Mouse (Mus musculus): ENCODE results near the gene Glrx. TPM values are rescaled to one million over a fixed set of nuclear protein-coding genes. Genes with fewer than 3 reads are reported as not detected.

Glrx gene
- 87.9 and 88.8 TPM in 2 replicates for polyA plus RNA-seq (2014; fragmentation: Nextera tagmentation; extraction: Ambion mirVana)

DNA sequence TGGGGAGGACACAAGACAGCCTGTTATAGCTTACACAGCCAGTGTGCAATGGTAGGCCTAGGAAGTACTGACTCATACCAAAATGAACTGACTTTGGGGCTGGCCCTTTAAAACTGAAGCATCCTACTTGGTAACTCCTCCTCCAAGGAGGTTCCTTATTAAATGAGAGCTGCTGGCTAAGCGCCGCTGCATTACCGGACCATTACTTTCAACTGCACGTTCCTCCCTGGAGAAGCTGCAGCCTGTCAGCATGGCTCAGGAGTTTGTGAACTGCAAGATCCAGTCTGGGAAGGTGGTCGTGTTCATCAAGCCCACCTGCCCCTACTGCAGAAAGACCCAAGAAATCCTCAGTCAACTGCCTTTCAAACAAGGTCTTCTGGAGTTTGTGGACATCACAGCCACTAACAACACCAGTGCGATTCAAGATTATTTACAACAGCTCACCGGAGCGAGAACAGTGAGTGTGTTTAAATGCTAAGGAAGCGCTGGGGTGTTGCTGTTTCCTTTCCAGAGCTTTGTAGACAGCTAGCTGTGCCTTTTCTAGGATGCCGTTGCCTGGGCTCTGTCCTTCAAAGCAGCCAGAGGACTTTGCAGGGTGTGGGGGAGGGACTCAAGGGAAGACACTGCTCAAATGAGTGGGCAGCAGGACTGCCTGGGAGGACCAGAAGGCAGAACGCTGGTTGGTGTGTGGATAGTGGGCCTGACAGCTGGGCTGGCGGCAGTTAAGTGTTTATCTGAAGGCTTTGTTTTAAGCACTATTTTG lies at the start of gene Glrx:
Gene Glrx (plus strand): TSS at position 150 of the 763 bp plus-strand sequence.
- peak; percentile 83 for ATAC-seq (replicated peaks; ENCODE audit: insufficient number of reproducible peaks, low FRiP score, low TSS enrichment)
- no peaks in the 10 kb centered on the region for H3K9me3 ChIP-seq (replicated peaks; ENCODE audit: control insufficient read depth, low read length)
- 2% methylated on average over 12 of the region's 12 CpGs for WGBS (ENCODE audit: insufficient replicate concordance)
- H3K9ac ChIP-seq (ENCODE audit: low read depth, low read length), result peak within 1 kb of the TSS; percentile 79
- H3K4me3 ChIP-seq (ENCODE audit: low read depth, low read length), result peak within 1 kb of the TSS; percentile 61
- H3K27me3 ChIP-seq (ENCODE audit: control insufficient read depth, insufficient read depth, low read length), result no peaks in the 10 kb centered on the region
- peak within 1 kb of the TSS; percentile 53 for H3K4me2 ChIP-seq
- peaks cover 14% of the 10 kb centered on the region for H3K4me1 ChIP-seq (ENCODE audit: control insufficient read depth, insufficient read depth, low read length)
- H3K36me3 ChIP-seq (ENCODE audit: control insufficient read depth, insufficient read depth, low read length), result no peaks in the 10 kb centered on the region
- peak within 1 kb of the TSS; percentile 86 for H3K27ac ChIP-seq (ENCODE audit: low read depth, low read length)

DNA sequence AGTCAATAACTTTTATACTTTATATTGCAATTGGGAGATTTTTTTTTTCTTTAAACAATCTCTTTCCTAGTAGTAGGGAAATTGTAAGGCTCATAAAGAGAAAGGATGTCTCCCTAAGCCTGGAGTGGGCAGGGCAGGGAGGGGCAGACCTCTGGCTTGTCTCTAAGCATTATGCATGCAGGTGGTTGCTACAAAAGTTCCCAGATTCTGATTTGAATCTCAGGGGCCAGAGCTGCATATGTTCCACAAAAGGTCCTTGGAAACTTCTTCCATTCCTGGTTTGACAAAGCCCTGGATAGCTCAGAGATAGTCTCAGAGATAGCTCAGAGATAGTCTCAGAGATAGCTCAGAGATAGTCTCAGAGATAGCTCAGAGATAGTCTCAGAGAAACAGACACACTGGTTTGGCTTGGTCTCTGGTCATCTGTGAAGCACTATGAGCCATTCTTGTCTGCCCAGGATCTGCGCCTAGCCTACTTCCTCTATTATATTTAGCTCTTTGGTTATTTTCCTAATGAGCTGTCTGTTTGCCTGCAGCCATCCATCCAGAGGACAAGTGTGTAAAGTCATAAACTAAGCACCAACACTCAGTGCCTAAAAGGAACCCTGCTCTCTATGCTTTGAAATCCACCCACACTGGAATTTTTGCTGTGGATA lies 49.0 kb upstream of the Glrx start:
- Histone ChIP-seq H3K27ac (ENCODE audit: low read depth, low read length) (no peak overlapping the region), H3K36me3 (ENCODE audit: control insufficient read depth, insufficient read depth, low read length) (no peaks in the 10 kb centered on the region), H3K4me3 (ENCODE audit: low read depth, low read length) (no peak overlapping the region), H3K4me2 (no peak overlapping the region), H3K9me3 (replicated peaks; ENCODE audit: control insufficient read depth, low read length) (no peaks in the 10 kb centered on the region), H3K9ac (ENCODE audit: low read depth, low read length) (no peak overlapping the region), H3K4me1 (ENCODE audit: control insufficient read depth, insufficient read depth, low read length) (no peaks in the 10 kb centered on the region), H3K27me3 (ENCODE audit: control insufficient read depth, insufficient read depth, low read length) (no peaks in the 10 kb centered on the region)
- ATAC-seq (replicated peaks; ENCODE audit: insufficient number of reproducible peaks, low FRiP score, low TSS enrichment), result no peak
- WGBS (ENCODE audit: insufficient replicate concordance), result 86% methylated on average over 1 of the region's 1 CpGs

DNA sequence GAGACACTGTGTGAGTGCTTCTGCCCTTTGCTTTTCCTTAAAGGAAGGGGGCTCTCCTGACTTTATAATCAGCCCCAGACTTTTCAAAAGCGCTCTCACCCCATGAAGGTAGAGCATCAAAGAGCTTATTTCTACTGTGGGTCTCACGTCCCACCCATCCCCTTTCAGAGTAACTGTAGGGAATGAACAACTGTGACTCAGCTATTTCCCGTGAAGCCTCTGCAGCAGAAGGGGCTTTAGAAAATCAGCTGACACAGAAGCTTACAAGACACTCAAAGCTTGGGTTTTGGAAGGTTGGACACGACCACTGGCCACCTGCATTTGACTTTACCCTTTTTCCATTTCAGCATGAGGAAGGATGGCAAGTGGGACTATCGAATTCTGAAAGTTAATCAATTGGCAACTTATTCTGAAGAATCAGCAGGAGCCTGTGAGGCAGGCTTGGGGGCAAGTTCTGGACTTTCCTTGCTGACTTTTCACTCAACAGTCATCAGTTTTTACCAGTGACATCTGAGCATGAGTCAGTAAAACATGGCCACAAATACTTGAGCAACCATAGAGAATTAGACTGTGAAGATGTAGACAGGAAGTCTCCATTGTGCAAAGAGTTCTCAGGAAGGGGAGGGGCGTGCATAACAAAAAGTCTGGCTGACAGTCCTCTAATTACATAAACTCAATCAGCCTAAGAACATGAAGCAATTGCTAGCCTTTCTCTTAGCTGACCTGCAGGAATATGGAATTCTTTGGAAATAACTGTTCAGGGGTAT lies 45.6 kb upstream of the Glrx start:
- Histone ChIP-seq H3K9me3 (replicated peaks; ENCODE audit: control insufficient read depth, low read length) (no peaks in the 10 kb centered on the region), H3K4me3 (ENCODE audit: low read depth, low read length) (no peak overlapping the region), H3K36me3 (ENCODE audit: control insufficient read depth, insufficient read depth, low read length) (no peaks in the 10 kb centered on the region), H3K4me1 (ENCODE audit: control insufficient read depth, insufficient read depth, low read length) (no peaks in the 10 kb centered on the region), H3K4me2 (no peak overlapping the region), H3K9ac (ENCODE audit: low read depth, low read length) (no peak overlapping the region), H3K27ac (ENCODE audit: low read depth, low read length) (no peak overlapping the region), H3K27me3 (ENCODE audit: control insufficient read depth, insufficient read depth, low read length) (no peaks in the 10 kb centered on the region)
- 57% methylated on average over 6 of the region's 6 CpGs for WGBS (ENCODE audit: insufficient replicate concordance)
- no peak for ATAC-seq (replicated peaks; ENCODE audit: insufficient number of reproducible peaks, low FRiP score, low TSS enrichment)

DNA sequence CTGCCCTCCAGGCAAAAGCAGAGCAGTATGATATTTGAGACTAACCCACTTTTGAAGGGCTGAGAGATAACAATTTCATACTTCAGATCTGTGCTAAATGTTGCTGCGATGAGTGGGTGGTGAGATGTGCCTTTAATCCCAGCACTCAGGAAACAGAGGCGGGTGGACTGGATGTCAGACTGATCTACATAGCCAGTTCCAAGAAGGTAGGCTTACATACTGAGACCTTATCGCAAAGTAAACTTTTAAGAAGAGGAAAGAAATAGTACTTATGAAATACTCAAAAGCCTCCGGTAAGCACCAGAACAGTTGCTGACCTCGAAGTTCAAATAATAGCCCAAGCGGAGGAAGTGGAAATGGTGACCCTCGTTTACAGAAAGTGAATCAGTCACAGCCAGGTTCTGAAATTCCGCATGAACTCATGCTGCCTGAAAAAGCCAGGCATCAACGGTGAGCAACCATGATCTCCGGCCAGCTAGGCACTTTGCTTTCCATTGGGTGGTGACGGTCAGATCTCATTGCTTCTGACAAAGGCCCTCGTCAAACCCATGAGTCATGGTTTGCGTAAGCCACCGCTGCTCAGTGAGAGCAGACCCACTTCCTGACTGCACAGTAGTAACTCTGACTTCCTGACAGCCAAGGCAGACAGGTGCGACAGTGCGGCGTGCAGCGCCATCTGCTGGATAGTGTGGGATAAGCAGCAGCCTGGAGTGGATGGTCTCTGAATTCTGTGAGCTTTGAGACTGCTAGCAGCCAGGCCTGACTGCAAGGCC lies 42.1 kb upstream of the Glrx start:
- H3K9ac ChIP-seq (ENCODE audit: low read depth, low read length), result peak overlapping the region; percentile 12; the same call in 1 of the 2 replicates
- WGBS (ENCODE audit: insufficient replicate concordance), result 26% methylated on average over 18 of the region's 18 CpGs
- H3K4me1 ChIP-seq (ENCODE audit: control insufficient read depth, insufficient read depth, low read length), result no peaks in the 10 kb centered on the region
- H3K27me3 ChIP-seq (ENCODE audit: control insufficient read depth, insufficient read depth, low read length), result no peaks in the 10 kb centered on the region
- H3K27ac ChIP-seq (ENCODE audit: low read depth, low read length), result no peak overlapping the region
- H3K4me2 ChIP-seq, result peak overlapping the region; percentile 64
- H3K36me3 ChIP-seq (ENCODE audit: control insufficient read depth, insufficient read depth, low read length), result no peaks in the 10 kb centered on the region
- peak; percentile 97 for ATAC-seq (replicated peaks; ENCODE audit: insufficient number of reproducible peaks, low FRiP score, low TSS enrichment)
- H3K9me3 ChIP-seq (replicated peaks; ENCODE audit: control insufficient read depth, low read length), result no peaks in the 10 kb centered on the region
- H3K4me3 ChIP-seq (ENCODE audit: low read depth, low read length), result peak overlapping the region; percentile 18; the same call in 1 of the 2 replicates

DNA sequence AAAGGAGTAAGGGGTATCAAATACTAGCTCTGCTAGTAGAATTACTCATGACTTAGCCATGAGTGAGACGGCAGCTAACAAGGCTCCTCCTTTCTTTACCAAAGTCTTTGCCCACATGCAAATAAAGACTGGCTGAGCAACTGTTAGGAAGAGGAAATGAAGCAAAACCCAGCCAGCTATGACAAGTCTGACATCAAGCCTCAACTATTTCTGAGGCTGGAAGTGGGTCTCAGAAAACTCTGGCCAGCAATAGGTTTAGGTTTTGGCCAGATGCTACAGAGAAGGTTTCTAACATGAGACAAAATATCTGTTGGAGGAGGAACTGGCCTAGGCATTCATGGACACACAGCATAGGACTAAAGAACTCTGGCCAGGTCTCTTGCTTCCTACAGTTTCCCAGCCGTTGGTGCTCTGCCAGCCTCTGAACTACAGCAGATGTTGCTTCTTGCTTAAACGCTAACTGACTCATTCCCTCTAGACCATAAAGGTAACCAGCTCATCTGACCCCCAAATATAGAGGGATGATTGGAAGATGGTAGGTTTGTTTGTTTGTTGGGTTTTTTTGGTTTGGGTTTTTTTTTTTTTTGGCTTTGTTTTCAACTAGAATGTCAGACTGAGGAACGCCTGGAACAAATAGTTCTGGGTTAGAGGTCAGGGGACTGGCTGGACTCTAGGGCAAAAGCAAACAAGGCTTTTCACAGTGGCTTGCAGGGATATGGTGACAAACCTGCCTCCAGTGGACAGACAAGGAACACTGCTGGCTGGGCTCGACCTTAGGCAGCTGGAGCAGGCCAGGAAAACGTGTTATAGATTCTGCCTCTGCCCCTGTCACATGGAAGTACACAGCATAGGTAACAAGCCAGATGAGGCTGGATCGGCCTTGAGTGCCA lies 41.0 kb upstream of the Glrx start:
- Histone ChIP-seq H3K9me3 (replicated peaks; ENCODE audit: control insufficient read depth, low read length) (no peaks in the 10 kb centered on the region), H3K4me3 (ENCODE audit: low read depth, low read length) (no peak overlapping the region)
- no peak for ATAC-seq (replicated peaks; ENCODE audit: insufficient number of reproducible peaks, low FRiP score, low TSS enrichment)

DNA sequence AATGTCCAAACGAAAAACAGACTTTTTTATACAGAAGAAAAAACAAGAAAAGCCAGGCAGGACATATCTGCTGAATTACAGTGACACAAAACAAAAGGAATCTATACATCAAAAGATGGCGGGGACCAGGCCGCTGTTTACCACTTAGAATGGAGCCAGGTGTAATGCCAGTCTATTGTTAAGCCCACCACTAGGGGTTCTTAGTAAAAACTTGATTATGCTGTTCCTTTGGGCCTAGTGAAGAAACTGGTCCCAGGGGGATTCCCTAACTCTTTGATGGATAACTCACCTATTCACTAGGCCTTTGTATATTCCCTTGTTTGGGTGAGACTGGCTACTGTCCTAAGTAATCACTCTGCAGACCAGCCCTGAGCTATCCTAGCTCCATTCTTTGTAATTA lies 40.2 kb upstream of the Glrx start:
- H3K36me3 ChIP-seq (ENCODE audit: control insufficient read depth, insufficient read depth, low read length), result no peaks in the 10 kb centered on the region
- WGBS (ENCODE audit: insufficient replicate concordance), result 82% methylated on average over 3 of the region's 3 CpGs
- H3K4me2 ChIP-seq, result no peak overlapping the region
- no peak overlapping the region for H3K27ac ChIP-seq (ENCODE audit: low read depth, low read length)
- no peaks in the 10 kb centered on the region for H3K27me3 ChIP-seq (ENCODE audit: control insufficient read depth, insufficient read depth, low read length)
- no peak for ATAC-seq (replicated peaks; ENCODE audit: insufficient number of reproducible peaks, low FRiP score, low TSS enrichment)
- no peak overlapping the region for H3K4me3 ChIP-seq (ENCODE audit: low read depth, low read length)
- H3K9ac ChIP-seq (ENCODE audit: low read depth, low read length), result no peak overlapping the region
- H3K4me1 ChIP-seq (ENCODE audit: control insufficient read depth, insufficient read depth, low read length), result no peaks in the 10 kb centered on the region
- no peaks in the 10 kb centered on the region for H3K9me3 ChIP-seq (replicated peaks; ENCODE audit: control insufficient read depth, low read length)

More for the DNA sequence above, 41.0 kb upstream of the Glrx start:
- Histone ChIP-seq H3K9ac (ENCODE audit: low read depth, low read length) (no peak overlapping the region), H3K27me3 (ENCODE audit: control insufficient read depth, insufficient read depth, low read length) (no peaks in the 10 kb centered on the region), H3K27ac (ENCODE audit: low read depth, low read length) (no peak overlapping the region), H3K4me1 (ENCODE audit: control insufficient read depth, insufficient read depth, low read length) (no peaks in the 10 kb centered on the region), H3K36me3 (ENCODE audit: control insufficient read depth, insufficient read depth, low read length) (no peaks in the 10 kb centered on the region), H3K4me2 (no peak overlapping the region)
- WGBS (ENCODE audit: insufficient replicate concordance), result 77% methylated on average over 7 of the region's 7 CpGs

DNA sequence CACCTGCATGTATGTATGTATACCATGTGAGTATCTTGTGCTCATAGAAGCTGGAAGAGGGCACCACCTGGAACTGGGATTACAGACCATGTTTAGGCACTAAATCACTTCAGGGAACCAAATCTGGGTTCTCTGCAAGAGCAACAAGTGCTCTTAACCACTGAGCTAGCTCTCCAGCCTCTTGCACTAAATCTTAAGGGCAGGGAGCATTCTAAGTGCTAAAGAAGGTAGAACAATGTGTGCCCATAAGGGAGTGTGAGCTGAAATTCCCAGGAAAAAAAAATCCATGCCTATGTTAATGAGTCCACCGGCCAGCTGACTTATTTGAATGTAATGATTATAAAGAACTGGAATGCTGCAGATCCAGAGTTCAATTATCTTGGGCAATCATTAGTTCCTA lies 31.7 kb upstream of the Glrx start:
- Histone ChIP-seq H3K27me3 (ENCODE audit: control insufficient read depth, insufficient read depth, low read length) (no peaks in the 10 kb centered on the region), H3K4me1 (ENCODE audit: control insufficient read depth, insufficient read depth, low read length) (no peaks in the 10 kb centered on the region), H3K4me2 (no peak overlapping the region), H3K4me3 (ENCODE audit: low read depth, low read length) (no peak overlapping the region), H3K36me3 (ENCODE audit: control insufficient read depth, insufficient read depth, low read length) (no peaks in the 10 kb centered on the region), H3K9me3 (replicated peaks; ENCODE audit: control insufficient read depth, low read length) (no peaks in the 10 kb centered on the region), H3K9ac (ENCODE audit: low read depth, low read length) (no peak overlapping the region), H3K27ac (ENCODE audit: low read depth, low read length) (no peak overlapping the region)
- no peak for ATAC-seq (replicated peaks; ENCODE audit: insufficient number of reproducible peaks, low FRiP score, low TSS enrichment)
- WGBS (ENCODE audit: insufficient replicate concordance), result 84% methylated on average over 1 of the region's 1 CpGs

All from heart, embryonic 11.5 days (tissue).